Mouse (Mus musculus) heart, postnatal 0 days (tissue): ENCODE measurements around the gene Cdpf1. TPM values are rescaled to one million over a fixed set of nuclear protein-coding genes. Genes with fewer than 3 reads are reported as not detected.
A peak's percentile ranks its signal among the peaks of the same experiment; 100 is the strongest.

ENCODE experiments used
- ATAC-seq: fragments of 200-750 bp; cut with Nextera tagmentation; 2 replicates; pipeline ENCODE4 v1.8.0; 2017; ENCODE audit warnings: low read depth, moderate number of reproducible peaks, moderate library complexity; ENCODE audit not compliant: insufficient read depth
- DNase-seq: peaks from one replicate; pipeline ENCODE4 v3.0.0-alpha.2; 2016; ENCODE audit warnings: low spot score
- H3K27ac ChIP-seq: fragments of 300-500 bp; sonication (generic); 2 replicates; pipeline ENCODE4 v1.5.1; 2014; ENCODE audit warnings: low read depth, mild to moderate bottlenecking
- H3K27me3 ChIP-seq: fragments of 300-500 bp; sonication (generic); 2 replicates; pipeline ENCODE4 v1.6.1; 2014; ENCODE audit warnings: low read length, mixed read lengths; ENCODE audit not compliant: control insufficient read depth, insufficient read depth
- H3K36me3 ChIP-seq: fragments of 300-500 bp; sonication (generic); replicated peaks from 2 replicates; pipeline ENCODE4 v1.6.1; 2014; ENCODE audit warnings: low read length, mixed read lengths; ENCODE audit not compliant: control insufficient read depth, insufficient read depth
- H3K4me1 ChIP-seq: fragments of 300-500 bp; sonication (generic); 2 replicates; pipeline ENCODE4 v1.6.1; 2014; ENCODE audit warnings: antibody characterized with exemption; ENCODE audit not compliant: control insufficient read depth, insufficient read depth
- H3K4me2 ChIP-seq: fragments of 300-500 bp; sonication (generic); 2 replicates; pipeline ENCODE4 v1.6.1; 2014; ENCODE audit warnings: low read depth, mild to moderate bottlenecking, low read length, moderate library complexity
- H3K4me3 ChIP-seq: fragments of 300-500 bp; sonication (generic); 2 replicates; pipeline ENCODE4 v1.5.1; 2014; ENCODE audit warnings: low read depth, low read length
- H3K9ac ChIP-seq: fragments of 300-500 bp; sonication (generic); replicated peaks from 2 replicates; pipeline ENCODE4 v1.6.1; 2014; ENCODE audit warnings: low read depth, low read length, mixed read lengths
- H3K9me3 ChIP-seq: fragments of 300-500 bp; sonication (generic); replicated peaks from 2 replicates; pipeline ENCODE4 v1.6.1; 2016; ENCODE audit warnings: low read length; ENCODE audit not compliant: control insufficient read depth
- CTCF ChIP-seq: IDR thresholded peaks from 2 replicates; pipeline ENCODE4 v1.5.1; 2016; ENCODE audit warnings: antibody characterized with exemption, control low read depth, low read depth
- EP300 ChIP-seq: IDR thresholded peaks from 2 replicates; pipeline ENCODE4 v1.6.1; 2016; ENCODE audit warnings: antibody characterized with exemption, low read depth
- WGBS: fragments of 180-500 bp; shearing (Covaris S2); extraction: QIAGEN DNeasy Blood & Tissue Kit; methylation state at CpG from one replicate; pipeline ENCODE4 v1.1.7; 2014; 5-methylcytosine and 5-hydroxymethylcytosine counted together
- polyA plus RNA-seq: library from polyadenylated mRNA; unstranded; fragments of >200 nt; fragmentation: Nextera tagmentation; extraction: Ambion mirVana; gene quantifications from 2 replicates; pipeline ENCODE4 v1.2.1, GENCODE M21; 2015
- total RNA-seq: library from RNA; depleted of rRNA; stranded (reverse); fragments of >200 nt; gene quantifications from 2 replicates; pipeline ENCODE4 v1.2.3, GENCODE M21; 2014; ENCODE audit warnings: low replicate concordance

Cdpf1 gene
- total and polyA plus RNA-seq, 2 experiments from 2014 or later: 31.0 to 45.9 TPM

- ATAC-seq (no peak), DNase-seq (no peak)
- H3K4me2 ChIP-seq: no peak overlapping the region
- H3K27me3 ChIP-seq: no peaks in the 10 kb centered on the region
- TF ChIP-seq EP300 (no peak), CTCF (no peak)
- no peak overlapping the region for H3K4me3 ChIP-seq
- H3K27ac ChIP-seq: no peak overlapping the region
- 73% methylated on average over 5 of the region's 5 CpGs for WGBS
- H3K9ac ChIP-seq: no peak overlapping the region
- no peaks in the 10 kb centered on the region for H3K4me1 ChIP-seq
- peaks cover 12% of the 10 kb centered on the region for H3K36me3 ChIP-seq
- no peaks in the 10 kb centered on the region for H3K9me3 ChIP-seq
Observed at GRCm38 (mm10) chr15:85841796-85842360, 30.4 kb upstream of the Cdpf1 start.

GRCm38 (mm10) chr15:85840983-85841382, 29.5 kb upstream of the Cdpf1 start:
- 37% methylated on average over 6 of the region's 6 CpGs for WGBS
- no peak for DNase-seq
- Histone ChIP-seq H3K4me1 (no peaks in the 10 kb centered on the region), H3K9ac (no peak overlapping the region), H3K9me3 (no peaks in the 10 kb centered on the region), H3K36me3 (peaks cover 6% of the 10 kb centered on the region), H3K27ac (no peak overlapping the region), H3K4me2 (no peak overlapping the region), H3K27me3 (no peaks in the 10 kb centered on the region), H3K4me3 (no peak overlapping the region)
- TF ChIP-seq CTCF (peak; percentile 54), EP300 (no peak)
- peak; percentile 58; the same call in 1 of the 2 replicates for ATAC-seq

GRCm38 (mm10) chr15:85836887-85837286, 25.4 kb upstream of the Cdpf1 start:
- TF ChIP-seq CTCF (no peak), EP300 (no peak)
- no peak overlapping the region for H3K27ac ChIP-seq
- no peaks in the 10 kb centered on the region for H3K36me3 ChIP-seq
- no peak overlapping the region for H3K4me3 ChIP-seq
- DNase-seq (no peak), ATAC-seq (no peak)
- no peak overlapping the region for H3K9ac ChIP-seq
- no peak overlapping the region for H3K4me2 ChIP-seq
- no peaks in the 10 kb centered on the region for H3K9me3 ChIP-seq
- H3K4me1 ChIP-seq: no peaks in the 10 kb centered on the region
- WGBS: 88% methylated on average over 5 of the region's 5 CpGs
- no peaks in the 10 kb centered on the region for H3K27me3 ChIP-seq

- no peak overlapping the region for H3K4me3 ChIP-seq
- no peak overlapping the region for H3K27ac ChIP-seq
- H3K36me3 ChIP-seq: no peaks in the 10 kb centered on the region
- no peak overlapping the region for H3K9ac ChIP-seq
- H3K4me2 ChIP-seq: no peak overlapping the region
- H3K4me1 ChIP-seq: no peaks in the 10 kb centered on the region
- ATAC-seq (no peak), DNase-seq (no peak)
- WGBS: 45% methylated on average over 3 of the region's 3 CpGs
- H3K27me3 ChIP-seq: no peaks in the 10 kb centered on the region
- H3K9me3 ChIP-seq: no peaks in the 10 kb centered on the region
- TF ChIP-seq EP300: no peak
- peak; percentile 12; the same call in 1 of the 2 replicates for TF ChIP-seq CTCF
Observed at GRCm38 (mm10) chr15:85835335-85835734, 23.8 kb upstream of the Cdpf1 start.

GRCm38 (mm10) chr15:85832599-85832998, 21.1 kb upstream of the Cdpf1 start:
- WGBS: 47% methylated on average over 8 of the region's 8 CpGs
- H3K27ac ChIP-seq: peak overlapping the region; percentile 11
- no peaks in the 10 kb centered on the region for H3K9me3 ChIP-seq
- DNase-seq: no peak
- peak overlapping the region; percentile 41 for H3K9ac ChIP-seq
- no peaks in the 10 kb centered on the region for H3K36me3 ChIP-seq
- H3K4me2 ChIP-seq: peak overlapping the region; percentile 67
- no peak for TF ChIP-seq EP300
- no peak for TF ChIP-seq CTCF
- H3K4me3 ChIP-seq: peak overlapping the region; percentile 53
- no peaks in the 10 kb centered on the region for H3K4me1 ChIP-seq
- H3K27me3 ChIP-seq: no peaks in the 10 kb centered on the region
- ATAC-seq: no peak
